Mouse (Mus musculus): Measurements from ENCODE around the gene Src. TPM values are rescaled to one million over a fixed set of nuclear protein-coding genes. Genes with fewer than 3 reads are reported as not detected.

Src gene
- total RNA-seq, 2 experiments from 2014 or later, result 2.2 to 2.8 TPM

DNA sequence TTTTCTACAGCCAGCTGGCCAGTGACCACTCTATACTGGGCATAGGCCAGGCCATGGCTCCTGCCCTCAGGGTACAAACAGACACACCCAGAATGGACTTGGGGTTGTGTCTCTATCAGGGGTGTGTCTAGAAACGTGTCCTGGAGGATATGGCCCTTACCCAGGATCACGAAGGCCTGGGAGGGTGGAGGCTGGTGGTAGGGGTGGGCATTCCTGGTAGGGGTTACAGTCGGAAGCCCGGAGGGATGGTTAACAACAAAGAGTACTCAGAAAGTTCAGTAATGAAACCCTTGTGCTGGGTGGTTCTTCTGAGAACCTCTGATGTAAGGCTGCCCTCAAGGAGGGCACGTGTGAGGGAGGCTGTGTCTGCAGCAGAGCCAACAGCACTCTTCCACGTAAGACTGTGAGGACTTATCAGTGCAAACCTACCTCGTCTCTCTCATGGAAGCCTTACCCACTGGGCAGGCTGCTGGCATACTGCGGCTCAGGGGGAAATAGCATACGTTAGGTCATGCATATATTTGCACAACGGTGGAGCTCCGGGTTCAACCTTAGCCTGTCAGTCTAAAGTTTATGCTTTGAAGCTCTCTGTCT is 3.9 kb downstream of the Src start:
- Histone ChIP-seq H3K27ac (peak overlapping the region; percentile 78; the same call in 1 of the 2 replicates), H3K4me3 (no peak overlapping the region)
- intact Hi-C loops (cut with DNase I), result no loop called here
- no peak for DNase-seq
- TF ChIP-seq CTCF (IDR thresholded peaks at IDR 0.05), result no peak

DNA sequence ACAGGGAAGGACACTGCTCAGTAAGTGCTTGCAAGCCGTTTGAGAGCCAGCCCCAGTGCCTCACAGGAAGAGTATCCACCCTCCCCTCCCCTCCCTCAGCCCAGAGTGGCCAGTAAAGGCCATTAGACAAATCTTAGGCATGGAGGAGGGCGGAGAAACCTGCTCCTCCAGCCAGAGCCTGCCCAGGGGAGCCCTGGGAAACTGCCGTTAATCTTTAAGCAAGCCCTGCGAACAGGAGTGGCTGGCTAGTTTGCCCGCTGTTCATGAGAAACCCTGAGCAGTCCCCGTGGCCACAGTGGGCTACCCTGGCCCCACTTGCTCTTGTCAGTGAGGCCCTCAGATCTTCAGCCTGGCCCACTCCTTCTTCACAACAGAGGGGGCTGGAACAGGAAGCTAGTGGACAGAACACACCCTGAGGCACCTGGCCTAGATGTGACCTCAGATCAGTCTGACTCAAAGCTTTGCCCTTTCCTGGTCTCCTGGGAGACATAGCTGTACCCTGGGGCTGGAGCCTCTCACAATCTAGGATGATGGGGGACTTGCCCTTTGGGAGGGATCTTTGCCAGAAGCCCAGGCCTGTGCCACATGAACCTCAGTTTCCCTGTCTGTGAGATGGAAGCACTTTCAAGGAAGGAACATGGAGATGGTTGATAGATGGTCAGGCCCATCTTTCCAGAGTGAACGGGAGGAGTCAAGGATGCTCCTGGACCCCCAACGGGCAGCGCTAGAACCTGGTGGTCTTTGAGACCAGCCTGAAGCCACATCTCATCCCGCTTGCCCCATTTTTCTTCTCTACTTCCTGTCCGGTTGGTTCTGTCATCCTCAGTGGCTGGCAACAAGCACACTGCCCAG is 4.8 kb downstream of the Src start:
- intact Hi-C loops (cut with DNase I), result no loop called here
- peak; percentile 46 for DNase-seq

DNA sequence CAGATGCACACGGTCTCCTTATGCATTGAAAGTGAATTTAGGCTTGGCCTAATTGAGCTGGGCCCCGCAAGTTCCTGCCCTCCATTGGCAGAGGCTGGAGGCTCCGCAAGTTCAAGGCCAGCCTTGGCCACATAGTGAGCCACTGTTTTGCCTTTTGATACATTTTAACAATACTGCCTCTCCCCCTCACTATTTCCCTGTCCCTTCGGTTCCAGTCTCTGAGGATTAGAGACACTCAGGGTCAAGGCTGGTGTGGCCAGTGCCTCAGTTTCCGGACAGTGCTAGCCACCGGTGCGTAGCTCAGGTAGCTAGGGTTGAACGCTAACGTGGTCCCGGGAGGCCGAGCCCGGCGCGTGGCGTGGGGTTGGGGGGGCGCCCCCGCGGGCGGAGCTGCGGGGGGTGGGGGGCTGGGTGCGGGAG is 5.5 kb downstream of the Src start:
- DNase-seq, result no peak
- Histone ChIP-seq H3K27ac (peak overlapping the region; percentile 78), H3K4me3 (peak overlapping the region; percentile 81)
- intact Hi-C loops (cut with DNase I), result no loop called here
- TF ChIP-seq CTCF (IDR thresholded peaks at IDR 0.05), result no peak

More for the DNA sequence above, 4.8 kb downstream of the Src start:
- TF ChIP-seq CTCF (IDR thresholded peaks at IDR 0.05), result no peak
- H3K4me3 ChIP-seq, result peak overlapping the region; percentile 81
- H3K27ac ChIP-seq, result peak overlapping the region; percentile 78

DNA sequence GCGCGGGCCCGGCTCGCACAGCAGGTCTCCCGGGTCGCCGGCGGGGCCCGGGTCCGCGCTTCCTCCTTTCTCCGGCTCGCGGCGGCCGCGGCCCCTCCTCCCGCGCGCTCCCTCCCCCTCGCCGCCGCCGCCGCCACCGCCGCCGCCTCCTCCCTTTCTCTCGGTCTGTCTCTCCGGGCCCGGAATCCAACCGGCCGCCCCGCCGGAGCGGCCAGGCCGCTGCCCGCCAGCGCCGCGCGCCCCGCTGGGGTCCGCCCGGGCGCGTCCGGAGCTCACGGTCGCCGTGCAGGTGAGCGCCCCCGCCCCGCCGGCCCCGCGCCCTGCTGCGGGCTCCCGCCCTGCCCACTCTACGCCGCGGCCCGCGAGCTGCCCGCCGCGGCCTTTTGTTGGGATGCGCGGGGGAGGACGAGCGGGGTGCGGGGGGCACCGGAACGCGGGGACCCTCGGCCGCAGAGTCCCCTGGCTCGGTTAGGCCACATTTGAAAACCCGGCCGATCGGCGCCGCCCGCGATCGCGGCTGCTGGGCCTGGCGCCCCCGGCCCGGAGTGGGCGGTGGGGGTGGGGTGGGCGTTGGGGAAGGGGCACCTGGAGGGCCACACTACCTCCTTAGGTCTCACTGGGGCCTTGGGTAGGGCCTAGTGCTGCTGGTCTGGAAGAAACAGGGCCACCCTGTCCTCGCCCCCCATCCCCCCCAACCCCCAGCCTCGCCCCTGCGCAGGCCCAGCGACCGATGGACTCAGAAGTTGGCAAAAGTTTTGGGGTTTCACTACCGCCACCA is 6.1 kb downstream of the Src start:
- TF ChIP-seq CTCF (IDR thresholded peaks at IDR 0.05), result no peak
- peak overlapping the region; percentile 81 for H3K4me3 ChIP-seq
- peak overlapping the region; percentile 81 for H3K27ac ChIP-seq
- intact Hi-C loops (cut with DNase I), result no loop called here
- peak; percentile 71 for DNase-seq

DNA sequence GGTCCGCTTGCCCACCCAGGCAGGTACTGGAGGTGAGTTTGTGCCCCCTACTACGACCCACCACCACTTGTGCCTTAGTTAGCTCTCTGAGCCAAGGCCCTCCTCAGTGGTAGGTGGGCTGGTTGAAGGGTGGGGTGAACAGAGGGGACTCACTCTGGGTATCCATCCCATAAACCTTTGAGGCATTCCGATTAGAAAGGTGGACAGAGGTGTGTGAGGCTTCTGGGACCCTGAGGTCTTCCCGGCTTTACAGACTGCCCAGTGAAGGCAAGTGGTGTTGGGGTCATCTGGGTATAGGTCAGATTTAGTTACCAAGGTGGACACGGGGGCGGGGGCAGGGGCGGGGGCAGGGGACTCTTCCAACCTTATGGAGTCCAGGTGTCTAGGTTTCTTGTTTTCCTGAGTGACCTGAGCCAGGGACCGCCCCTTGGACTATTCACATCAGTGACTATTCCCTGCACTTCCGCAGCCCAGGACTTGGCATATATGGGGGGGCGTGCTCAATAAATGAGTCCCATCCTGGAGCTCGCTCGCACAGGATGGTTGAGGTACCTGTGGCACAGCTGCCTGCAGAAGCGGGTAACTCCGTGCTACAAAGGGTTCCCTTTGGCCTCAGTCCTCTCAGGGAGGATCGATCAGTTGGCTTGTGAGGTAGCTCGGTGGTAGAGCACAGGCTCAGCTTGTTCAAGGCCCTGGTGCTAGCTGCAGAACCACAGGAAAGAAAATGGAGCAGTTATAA is 6.8 kb downstream of the Src start:
- no peak for DNase-seq
- peak overlapping the region; percentile 81 for H3K27ac ChIP-seq
- TF ChIP-seq CTCF (IDR thresholded peaks at IDR 0.05), result no peak
- H3K4me3 ChIP-seq, result peak overlapping the region; percentile 81
- intact Hi-C loops (cut with DNase I), result no loop called here

DNA sequence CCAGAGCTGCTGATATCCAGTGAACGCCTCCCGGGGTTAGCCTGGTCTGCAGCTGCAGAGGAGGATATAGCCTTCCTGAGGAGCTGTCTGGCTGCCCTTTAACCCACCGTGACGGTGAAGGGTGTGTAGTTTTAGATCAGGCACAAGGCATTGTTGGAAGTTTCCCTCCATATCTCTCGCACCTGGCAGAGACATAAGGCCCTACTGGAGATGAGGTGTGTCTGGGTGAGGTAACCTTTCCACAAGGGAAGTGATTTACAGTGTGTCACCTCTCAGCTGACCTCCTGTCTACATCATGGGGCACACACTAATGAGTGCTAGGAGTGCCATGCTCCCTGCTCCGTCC is 7.4 kb downstream of the Src start:
- DNase-seq, result no peak
- intact Hi-C loops (cut with DNase I), result no loop called here
- TF ChIP-seq CTCF (IDR thresholded peaks at IDR 0.05), result no peak
- H3K4me3 ChIP-seq, result no peak overlapping the region
- H3K27ac ChIP-seq, result peak overlapping the region; percentile 6; the same call in 1 of the 2 replicates

DNA sequence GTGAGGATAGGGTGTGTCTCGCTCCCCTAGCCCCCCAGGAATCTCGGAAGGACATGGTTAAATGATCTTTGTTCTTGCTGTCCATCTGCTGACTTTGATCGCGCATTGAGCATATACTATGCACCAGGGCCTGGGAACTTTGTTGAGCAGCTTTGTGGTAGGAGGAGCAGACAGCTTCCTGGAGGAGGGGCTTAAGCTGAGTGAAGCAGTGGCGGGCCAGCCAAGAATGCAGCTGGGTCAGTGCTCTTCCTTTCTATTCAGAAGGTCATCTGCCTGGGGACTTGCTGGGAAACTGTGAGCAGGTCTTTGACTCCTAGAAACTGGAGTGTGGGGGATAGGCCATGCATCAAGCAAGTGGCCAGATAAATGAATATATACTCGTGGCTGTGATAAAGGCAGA is 7.9 kb downstream of the Src start:
- no peak for TF ChIP-seq CTCF (IDR thresholded peaks at IDR 0.05)
- intact Hi-C loops (cut with DNase I), result no loop called here
- Histone ChIP-seq H3K4me3 (no peak overlapping the region), H3K27ac (no peak overlapping the region)
- DNase-seq, result peak; percentile 46

DNA sequence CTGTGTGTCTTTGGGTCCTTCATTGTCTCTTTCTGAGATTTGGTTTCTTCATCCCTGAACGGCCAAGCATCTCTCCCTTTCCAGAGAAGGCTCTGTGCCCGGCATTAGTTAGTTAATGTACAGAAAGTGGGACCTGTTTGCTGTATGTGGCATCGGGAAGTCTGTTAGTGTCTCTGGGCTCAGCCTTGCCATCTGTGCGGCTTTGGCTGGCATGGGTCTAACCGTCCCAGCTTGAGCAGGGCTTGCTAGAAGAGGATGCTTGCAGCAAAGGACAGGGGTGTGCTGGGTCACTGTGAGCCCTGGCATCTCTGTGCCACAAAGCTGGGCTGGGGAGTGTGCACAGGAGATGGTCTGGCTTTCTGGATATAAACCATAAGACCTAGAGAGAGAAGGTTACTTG is 8.9 kb downstream of the Src start:
- intact Hi-C loops (cut with DNase I), result no loop called here
- TF ChIP-seq CTCF (IDR thresholded peaks at IDR 0.05), result no peak
- Histone ChIP-seq H3K4me3 (no peak overlapping the region), H3K27ac (0 out of 2 replicates have a peak overlapping the region, but pooled peaks have one; percentile 20)
- DNase-seq, result no peak

DNA sequence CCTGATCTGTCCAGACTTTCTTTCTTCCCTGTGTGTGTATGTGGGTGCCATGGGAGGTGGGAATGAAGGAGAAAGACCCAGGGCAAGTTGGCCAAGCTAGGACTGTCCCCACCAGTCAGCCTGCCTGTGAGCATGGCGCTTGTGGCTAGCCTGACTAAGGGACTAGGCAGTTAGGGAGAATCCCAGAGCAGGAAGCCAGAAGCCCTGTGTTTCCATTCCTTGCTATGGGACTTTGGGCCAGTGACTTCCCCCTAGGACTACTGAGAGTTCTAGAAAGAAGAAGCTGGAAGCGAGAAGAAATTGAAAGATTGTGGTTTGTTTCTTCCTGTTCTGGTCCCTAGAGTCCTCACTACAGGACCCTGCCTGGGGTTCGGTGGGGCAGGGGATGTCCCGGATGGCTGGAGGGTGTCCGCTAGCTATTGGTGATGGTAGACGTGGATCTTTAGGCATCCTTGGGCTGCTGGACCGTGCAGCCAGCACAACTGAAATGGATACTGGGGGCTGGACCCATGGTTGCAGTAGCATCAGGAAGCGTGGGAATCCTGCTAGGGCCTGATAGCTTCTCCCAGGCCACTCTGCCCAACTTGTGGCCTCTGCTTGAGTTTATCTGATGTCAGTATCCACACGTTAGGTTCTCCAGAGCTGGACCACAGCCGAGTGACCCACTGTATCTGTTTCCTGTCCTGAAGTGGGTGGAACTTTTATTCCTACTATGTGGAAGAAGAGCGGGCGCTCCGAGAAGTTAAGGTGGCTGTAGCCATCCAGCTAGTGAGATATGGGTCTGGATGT is 10.3 kb downstream of the Src start:
- TF ChIP-seq CTCF (IDR thresholded peaks at IDR 0.05), result no peak
- intact Hi-C loops (cut with DNase I), result no loop called here
- no peak for DNase-seq
- H3K4me3 ChIP-seq, result no peak overlapping the region
- H3K27ac ChIP-seq, result peak overlapping the region; percentile 24; the same call in 1 of the 2 replicates

DNA sequence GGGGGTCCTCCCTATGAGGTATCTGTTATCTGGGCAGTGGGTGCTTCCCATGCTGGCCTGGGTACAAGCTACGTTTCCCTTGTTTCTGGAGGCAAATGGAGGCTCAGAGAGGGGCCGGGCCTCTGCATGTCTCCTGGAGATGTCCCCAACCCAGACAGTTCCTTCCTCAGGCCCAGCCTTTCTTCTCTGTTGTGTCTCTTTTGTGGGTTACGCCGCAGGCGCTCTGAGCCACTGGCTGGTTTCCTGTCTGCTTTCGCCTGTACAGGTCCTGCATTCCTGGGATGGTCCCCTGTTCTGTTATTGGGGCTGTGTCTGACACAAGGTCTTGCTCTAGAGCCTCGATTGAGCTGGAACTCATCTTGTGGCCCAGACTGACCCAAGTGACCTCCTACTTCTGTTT is 11.5 kb downstream of the Src start:
- TF ChIP-seq CTCF (IDR thresholded peaks at IDR 0.05), result no peak
- intact Hi-C loops (cut with DNase I), result no loop called here
- H3K27ac ChIP-seq, result no peak overlapping the region
- no peak for DNase-seq
- H3K4me3 ChIP-seq, result no peak overlapping the region

DNA sequence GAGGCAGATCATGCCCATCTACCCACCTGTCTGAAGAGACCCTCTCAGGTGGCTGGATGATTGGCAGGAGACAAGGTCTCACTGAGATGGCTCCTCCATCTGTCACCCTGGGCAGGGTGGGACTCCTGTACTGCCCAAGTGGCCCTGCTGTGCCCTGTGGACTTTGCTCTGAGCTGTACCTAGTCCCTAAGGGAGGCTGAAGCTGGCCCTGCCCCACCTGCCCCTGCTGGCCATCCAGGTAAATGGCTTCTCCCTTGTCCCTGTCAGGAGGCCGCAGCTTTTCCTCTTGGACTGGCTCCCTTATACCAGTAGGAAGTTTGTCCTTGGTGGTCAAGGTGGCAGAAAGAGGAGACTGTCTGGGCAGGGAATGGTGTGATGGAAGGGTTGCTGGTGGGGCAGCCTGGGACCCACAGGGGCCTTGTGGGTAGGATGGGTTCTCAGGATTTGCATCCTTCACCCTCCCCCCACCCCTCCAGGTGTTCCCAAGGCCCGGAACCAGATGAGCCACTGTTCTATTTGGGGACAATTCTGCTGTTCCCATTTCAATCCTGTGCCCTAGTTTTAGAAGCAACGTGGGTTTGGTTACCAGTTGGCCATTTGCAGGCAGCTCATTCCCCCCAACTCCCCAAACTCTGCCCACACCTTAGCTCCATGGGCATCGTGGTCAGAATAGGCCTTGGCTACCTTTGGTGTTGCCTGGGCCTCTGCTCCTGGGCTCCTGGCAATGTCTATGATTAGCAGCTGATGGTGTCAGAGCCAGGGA is 12.6 kb downstream of the Src start:
- TF ChIP-seq CTCF (IDR thresholded peaks at IDR 0.05), result no peak
- intact Hi-C loops (cut with DNase I), result no loop called here
- DNase-seq, result no peak
- Histone ChIP-seq H3K4me3 (no peak overlapping the region), H3K27ac (no peak overlapping the region)

Measured in gastrocnemius, adult 2 months (tissue).